Mouse (Mus musculus): Measurements from ENCODE around the gene Robo4.

The Robo4 gene

DNA sequence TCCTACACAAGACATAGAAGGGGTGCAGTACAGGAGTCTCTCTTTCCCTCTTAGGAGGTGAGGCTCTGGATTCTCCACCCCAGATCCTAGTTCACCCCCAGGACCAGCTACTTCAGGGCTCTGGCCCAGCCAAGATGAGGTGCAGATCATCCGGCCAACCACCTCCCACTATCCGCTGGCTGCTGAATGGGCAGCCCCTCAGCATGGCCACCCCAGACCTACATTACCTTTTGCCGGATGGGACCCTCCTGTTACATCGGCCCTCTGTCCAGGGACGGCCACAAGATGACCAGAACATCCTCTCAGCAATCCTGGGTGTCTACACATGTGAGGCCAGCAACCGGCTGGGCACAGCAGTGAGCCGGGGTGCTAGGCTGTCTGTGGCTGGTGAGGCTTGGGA is 804 bp downstream of the Robo4 start:
- DNase-seq (ENCODE audit: low read depth) = no peak

GRCm38 (mm10) chr9:37403011-37403410 is 1.3 kb downstream of the Robo4 start:
- DNase-seq (ENCODE audit: low read depth) = no peak

- DNase-seq (ENCODE audit: low read depth) = peak; percentile 51
Measured at GRCm38 (mm10) chr9:37406372-37406771, 4.7 kb downstream of the Robo4 start.

GRCm38 (mm10) chr9:37407850-37408502 is 6.3 kb downstream of the Robo4 start:
- DNase-seq (ENCODE audit: low read depth) = no peak

DNA sequence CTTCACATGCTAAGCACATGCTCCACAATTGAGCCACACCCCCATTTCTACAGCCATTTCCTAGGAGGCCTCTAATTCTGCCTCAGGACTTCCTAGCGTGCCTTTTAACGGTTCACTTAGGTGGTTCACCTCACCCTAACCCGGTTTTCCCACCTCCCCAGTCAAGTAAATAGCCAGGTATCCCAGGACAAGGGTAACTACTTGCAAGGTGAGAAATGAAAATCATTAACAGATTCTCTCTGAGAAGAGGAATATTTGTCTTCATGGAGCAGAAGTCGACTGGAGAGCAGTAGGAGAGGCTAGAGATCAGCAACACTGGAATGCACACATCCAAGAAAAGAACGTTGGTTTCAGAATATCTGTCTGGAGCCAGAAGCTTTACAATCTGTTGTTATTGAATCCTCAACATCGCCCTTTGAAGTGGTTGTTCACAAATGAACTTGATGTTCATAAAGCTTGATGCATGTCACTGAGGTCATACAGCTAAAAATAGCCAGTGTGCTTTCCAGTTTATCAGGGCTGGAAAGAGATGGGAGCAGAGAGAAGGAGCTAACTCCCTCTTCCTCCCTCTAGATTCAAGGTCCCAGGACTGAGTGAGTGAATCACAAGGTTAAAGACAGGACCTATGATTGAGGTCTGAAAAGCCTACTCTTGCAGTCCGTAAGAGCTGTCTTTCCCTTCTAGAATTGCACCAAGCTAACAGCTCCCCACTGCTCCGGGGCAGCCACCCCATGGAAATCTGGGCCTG is 8.2 kb downstream of the Robo4 start:
- no peak for DNase-seq (ENCODE audit: low read depth)

GRCm38 (mm10) chr9:37412989-37413388 is 11.3 kb downstream of the Robo4 start:
- DNase-seq (ENCODE audit: low read depth) = no peak

GRCm38 (mm10) chr9:37414666-37415065 is 13.0 kb downstream of the Robo4 start:
- no peak for DNase-seq (ENCODE audit: low read depth)

GRCm38 (mm10) chr9:37418791-37419190 is 17.1 kb downstream of the Robo4 start:
- DNase-seq (ENCODE audit: low read depth) = no peak

GRCm38 (mm10) chr9:37420676-37421075 is 19.0 kb downstream of the Robo4 start:
- DNase-seq (ENCODE audit: low read depth) = no peak

- DNase-seq (ENCODE audit: low read depth) = no peak
Measured at GRCm38 (mm10) chr9:37421239-37421638, 19.5 kb downstream of the Robo4 start.

DNA sequence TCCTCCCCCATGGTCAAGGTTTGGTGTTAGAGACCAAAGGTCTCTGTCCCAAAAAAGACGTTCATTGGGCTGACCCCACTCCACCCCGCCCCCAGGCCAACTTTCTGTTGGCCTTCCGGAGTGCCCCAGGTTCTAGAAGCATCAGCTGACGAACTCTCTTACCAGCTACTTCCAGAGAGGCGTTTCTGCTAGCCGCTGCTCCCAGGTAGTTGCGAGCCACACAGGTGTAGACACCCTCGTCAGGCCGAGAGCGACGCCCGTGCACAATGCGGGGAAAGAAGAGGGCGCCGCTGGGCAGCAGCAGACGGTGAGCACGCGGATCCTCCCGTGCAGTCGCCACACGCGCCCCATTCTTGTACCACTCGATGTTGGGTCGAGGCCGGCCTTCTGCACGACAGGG is 27.6 kb downstream of the Robo4 start:
- DNase-seq (ENCODE audit: low read depth) = no peak

DNA sequence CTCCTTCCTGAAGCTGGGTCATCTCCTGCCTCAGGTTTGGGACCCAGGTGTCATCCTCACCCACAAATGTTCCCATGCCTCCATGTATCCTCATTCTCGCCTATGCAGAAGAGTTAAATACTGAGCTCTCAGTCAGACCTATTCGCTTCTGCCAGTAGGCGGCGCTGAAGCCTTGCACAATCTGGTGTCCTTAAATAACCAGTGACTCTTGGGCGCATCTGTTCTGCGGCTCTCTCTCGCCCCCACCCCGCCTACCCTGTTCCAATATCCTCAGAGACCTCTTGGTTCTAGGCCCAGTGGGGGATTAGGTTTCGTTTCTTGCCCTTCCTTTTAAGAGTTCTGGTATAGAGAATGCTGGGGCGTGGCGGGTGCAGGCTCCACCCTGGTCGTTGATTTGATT is 28.9 kb downstream of the Robo4 start:
- DNase-seq (ENCODE audit: low read depth) = peak; percentile 91

DNA sequence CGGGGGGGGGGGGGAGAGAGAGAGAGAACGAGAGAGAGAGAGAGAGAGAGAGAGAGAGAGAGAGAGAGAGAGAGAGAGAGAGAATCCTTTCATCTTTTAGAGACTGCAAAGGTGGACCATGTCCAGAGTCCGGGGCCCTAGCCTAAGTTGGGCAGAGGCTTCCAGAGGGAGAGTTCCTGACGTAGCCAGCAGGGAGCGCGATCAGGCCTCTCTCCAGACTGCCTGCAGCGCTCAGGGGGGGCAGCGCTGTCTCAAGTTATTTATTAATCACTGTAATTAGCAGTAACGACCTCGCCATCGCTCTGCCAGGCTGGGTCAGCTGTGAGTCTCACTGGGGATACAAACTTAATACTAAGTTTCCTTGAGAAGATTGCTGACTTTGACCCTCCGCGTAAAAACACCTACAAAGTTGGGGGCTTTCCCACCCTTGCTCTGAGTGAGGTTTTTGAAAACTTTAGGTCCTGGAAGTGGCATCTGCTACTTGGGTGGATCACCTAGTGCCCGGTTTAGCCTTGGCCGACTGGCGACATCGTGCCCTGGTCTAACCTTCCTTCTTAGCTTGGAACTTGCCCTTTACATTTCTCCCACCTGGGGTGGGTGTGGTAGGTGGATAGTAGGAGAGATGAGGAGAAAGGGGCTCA is 30.4 kb downstream of the Robo4 start:
- peak; percentile 49 for DNase-seq (ENCODE audit: low read depth)

- DNase-seq (ENCODE audit: low read depth) = no peak
Measured at GRCm38 (mm10) chr9:37432720-37433421, 31.2 kb downstream of the Robo4 start, which contains the start of gene Robo3. TSS of gene Robo3 (minus strand) at chr9:37433246.

DNA sequence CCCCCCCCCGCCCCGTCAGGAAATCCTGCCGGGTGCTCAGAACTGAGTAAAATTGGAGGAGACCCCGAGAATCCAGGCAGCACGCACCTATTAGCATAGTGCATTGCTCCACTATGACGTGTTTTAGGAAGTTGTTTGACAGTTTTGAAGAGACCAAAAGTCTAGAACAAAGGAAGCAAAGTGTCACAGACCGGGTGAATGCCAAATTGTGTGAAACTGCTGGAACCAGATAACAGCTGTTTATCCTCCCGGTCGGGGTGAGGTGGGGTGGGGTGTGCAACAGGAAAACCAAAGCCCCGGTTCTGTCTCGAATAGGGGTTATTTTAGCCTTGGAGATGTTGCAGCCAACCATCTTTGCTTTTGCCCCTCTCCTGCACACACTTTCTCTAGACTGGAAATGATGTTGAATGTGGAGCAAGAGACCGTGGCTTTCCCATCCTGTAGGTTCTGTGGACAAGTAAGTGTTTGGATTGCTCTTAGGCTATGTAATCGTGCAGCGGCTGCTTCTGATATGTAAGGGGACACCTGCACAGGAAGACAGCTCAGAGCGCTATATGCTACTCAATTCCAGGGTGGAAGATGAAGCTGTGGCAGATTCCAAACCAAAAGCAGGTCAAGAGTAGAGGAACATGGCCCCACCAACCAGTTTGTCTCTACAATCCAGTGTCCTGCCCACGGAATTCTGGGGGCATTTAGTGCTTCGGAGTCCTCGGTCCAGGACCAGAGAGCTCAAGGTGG is 32.3 kb downstream of the Robo4 start:
- DNase-seq (ENCODE audit: low read depth) = no peak

DNA sequence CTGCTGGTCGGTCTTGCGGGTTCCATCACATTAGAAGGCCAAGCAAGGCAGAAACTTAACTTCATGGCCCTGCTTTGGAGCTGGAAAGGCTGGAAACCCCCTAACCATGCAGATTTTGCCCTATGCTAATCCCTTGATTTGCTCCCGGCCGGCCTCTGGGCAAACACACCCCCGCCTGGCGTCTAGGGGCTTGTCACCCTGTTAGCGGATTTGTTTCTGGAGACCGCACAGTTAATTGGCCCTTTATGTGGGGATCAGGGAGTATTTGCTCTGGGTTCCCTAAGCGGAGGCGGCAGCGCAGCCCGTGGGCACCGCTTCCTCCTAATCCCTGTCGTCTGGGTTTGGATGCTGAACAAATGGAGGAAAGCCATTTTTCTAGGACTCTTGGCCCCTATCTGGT is 33.2 kb downstream of the Robo4 start:
- no peak for DNase-seq (ENCODE audit: low read depth)

DNA sequence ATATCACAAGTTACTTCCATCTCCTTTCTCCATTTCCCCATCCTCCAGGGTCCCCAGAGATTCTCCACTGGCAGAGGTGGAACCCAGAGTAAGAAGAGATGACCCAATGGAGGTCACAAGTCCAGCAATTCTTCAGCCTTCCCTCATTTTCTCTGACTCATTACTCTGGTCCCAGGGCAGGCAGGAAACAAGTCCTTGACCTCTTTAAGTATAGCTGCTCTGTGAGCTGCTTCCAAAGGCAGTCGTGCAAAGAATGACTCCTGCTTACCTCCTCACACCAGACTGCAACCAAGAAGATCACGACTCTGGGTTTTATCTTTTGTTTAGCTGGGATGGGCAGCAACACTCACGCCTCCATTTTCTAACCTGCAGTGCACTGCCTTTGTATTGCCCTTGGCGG is 33.9 kb downstream of the Robo4 start:
- DNase-seq (ENCODE audit: low read depth) = no peak

- no peak for DNase-seq (ENCODE audit: low read depth)
Measured at GRCm38 (mm10) chr9:37437772-37438735, 36.4 kb downstream of the Robo4 start.

DNA sequence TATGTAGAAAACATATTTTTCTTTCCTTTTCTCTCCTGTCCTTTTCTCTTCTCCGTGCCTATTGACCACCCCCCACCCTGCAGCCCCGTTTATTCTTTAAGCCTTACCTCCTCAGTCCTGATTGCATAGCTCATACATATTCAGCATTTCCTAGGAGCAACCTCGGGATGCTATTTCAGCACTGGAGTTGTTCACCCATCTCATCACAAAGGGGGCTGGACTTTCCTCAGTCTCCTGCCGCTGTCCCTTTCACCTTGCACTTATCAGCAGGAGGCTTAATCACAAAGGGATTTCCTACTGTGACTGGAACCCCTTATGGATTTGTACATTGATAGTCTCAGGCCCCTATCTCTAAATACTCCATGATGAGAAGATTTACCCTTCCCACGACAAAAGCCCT is 50.7 kb downstream of the Robo4 start:
- DNase-seq (ENCODE audit: low read depth) = no peak

GRCm38 (mm10) chr9:37453328-37453727 is 51.6 kb downstream of the Robo4 start:
- DNase-seq (ENCODE audit: low read depth) = no peak

GRCm38 (mm10) chr9:37454011-37454492 is 52.4 kb downstream of the Robo4 start:
- no peak for DNase-seq (ENCODE audit: low read depth)

Data from NIH3T3 (cell line).